Mouse (Mus musculus): ENCODE results near the gene Gm10024. TPM values are rescaled to one million over a fixed set of nuclear protein-coding genes. Genes with fewer than 3 reads are reported as not detected.
"Not testable (repeated sequence)": the region's sequence is repeated elsewhere in the genome, so short reads cannot be mapped to it uniquely, and the experiment has no call there.

Gm10024 gene
- polyA plus RNA-seq, 1 experiment from 2014 or later, result not detected

DNA sequence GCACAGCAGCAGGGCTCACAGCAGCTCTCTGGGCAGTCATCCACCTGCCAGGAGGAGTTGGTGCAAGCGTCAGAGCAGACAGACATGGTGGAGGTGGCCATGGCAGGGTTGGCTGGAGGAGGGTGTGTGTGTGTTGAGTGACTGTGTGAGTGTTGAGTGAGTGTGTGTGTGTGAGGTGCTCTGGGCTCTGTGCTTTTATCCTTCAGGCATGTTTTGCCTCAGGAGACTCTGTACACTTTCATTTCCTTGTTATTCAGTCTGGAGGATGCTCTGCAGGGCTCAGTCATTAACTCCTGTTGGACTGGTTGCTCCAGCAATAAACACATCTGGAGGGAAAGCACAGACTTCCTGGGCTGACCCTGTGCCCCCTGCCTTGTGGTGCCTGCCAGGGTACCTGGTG is 40.0 kb downstream of the Gm10024 start, which contains the start of gene Gm9736:
Gene Gm9736 (minus strand): TSS at position 101 of the 400 bp plus-strand sequence.
- H3K36me3 ChIP-seq (ENCODE audit: control insufficient read depth, insufficient read depth); H3K9me3 ChIP-seq (replicated peaks; ENCODE audit: control insufficient read depth, low read length); H3K9ac ChIP-seq (ENCODE audit: low read length); H3K27ac ChIP-seq (ENCODE audit: low read length); H3K27me3 ChIP-seq (ENCODE audit: control insufficient read depth, insufficient read depth, low read length); H3K4me3 ChIP-seq (ENCODE audit: low read length); H3K4me2 ChIP-seq (ENCODE audit: low read depth, low read length); ATAC-seq (replicated peaks; ENCODE audit: extremely low read depth, insufficient read depth, low FRiP score); H3K4me1 ChIP-seq (ENCODE audit: control insufficient read depth, insufficient read depth, low read length): not testable (repeated sequence)
- 70% methylated on average over 1 of the region's 1 CpGs for WGBS

DNA sequence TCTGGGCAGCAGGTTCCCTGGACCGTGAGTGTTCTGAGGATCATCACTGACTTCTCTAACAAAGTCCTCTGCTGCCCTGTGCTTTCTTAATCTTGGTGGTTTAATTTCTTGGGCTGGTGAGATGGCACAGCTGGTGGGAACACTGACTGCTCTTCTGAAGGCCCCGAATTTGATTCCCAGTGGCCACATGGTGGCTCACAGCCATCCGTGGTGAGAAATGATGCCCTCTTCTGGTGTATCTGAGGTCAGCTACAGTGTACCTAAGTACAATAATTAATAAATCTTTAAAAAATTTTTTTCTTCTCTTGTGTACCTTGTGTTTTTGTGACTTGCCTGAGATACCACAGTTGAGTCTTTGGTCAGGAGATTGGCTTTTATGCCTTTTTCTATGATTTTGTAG is 41.1 kb downstream of the Gm10024 start:
- H3K4me3 ChIP-seq (ENCODE audit: low read length); H3K9me3 ChIP-seq (replicated peaks; ENCODE audit: control insufficient read depth, low read length); H3K27me3 ChIP-seq (ENCODE audit: control insufficient read depth, insufficient read depth, low read length); H3K36me3 ChIP-seq (ENCODE audit: control insufficient read depth, insufficient read depth); H3K4me1 ChIP-seq (ENCODE audit: control insufficient read depth, insufficient read depth, low read length); H3K9ac ChIP-seq (ENCODE audit: low read length); ATAC-seq (replicated peaks; ENCODE audit: extremely low read depth, insufficient read depth, low FRiP score); H3K27ac ChIP-seq (ENCODE audit: low read length); H3K4me2 ChIP-seq (ENCODE audit: low read depth, low read length): not testable (repeated sequence)
- 59% methylated on average over 3 of the region's 3 CpGs for WGBS

DNA sequence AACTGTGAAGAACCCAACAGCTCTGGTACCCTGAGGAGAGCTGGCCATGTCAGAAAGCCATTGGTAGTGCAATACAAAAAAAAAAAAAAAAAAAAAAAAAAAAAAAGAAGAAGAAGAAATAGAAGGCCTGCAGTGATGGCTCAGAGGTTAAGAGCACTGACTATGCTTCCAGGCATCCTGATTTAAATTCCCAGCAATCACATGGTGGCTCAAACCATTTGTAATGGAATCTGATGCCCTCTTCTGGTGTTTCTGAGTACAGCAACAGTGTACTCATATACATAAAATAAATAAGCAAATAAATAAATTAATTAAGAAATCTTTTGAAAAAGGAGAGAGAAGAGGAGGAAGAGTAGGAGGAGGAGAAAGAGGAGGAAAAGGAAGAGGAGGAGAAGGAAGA is 42.2 kb downstream of the Gm10024 start:
- H3K9ac ChIP-seq (ENCODE audit: low read length), result no peak overlapping the region
- H3K4me1 ChIP-seq (ENCODE audit: control insufficient read depth, insufficient read depth, low read length), result no peaks in the 10 kb centered on the region
- H3K27me3 ChIP-seq (ENCODE audit: control insufficient read depth, insufficient read depth, low read length), result no peaks in the 10 kb centered on the region
- no peak for ATAC-seq (replicated peaks; ENCODE audit: extremely low read depth, insufficient read depth, low FRiP score)
- no peak overlapping the region for H3K4me2 ChIP-seq (ENCODE audit: low read depth, low read length)
- H3K27ac ChIP-seq (ENCODE audit: low read length), result no peak overlapping the region
- H3K4me3 ChIP-seq (ENCODE audit: low read length), result no peak overlapping the region
- no peaks in the 10 kb centered on the region for H3K9me3 ChIP-seq (replicated peaks; ENCODE audit: control insufficient read depth, low read length)
- no peaks in the 10 kb centered on the region for H3K36me3 ChIP-seq (ENCODE audit: control insufficient read depth, insufficient read depth)

DNA sequence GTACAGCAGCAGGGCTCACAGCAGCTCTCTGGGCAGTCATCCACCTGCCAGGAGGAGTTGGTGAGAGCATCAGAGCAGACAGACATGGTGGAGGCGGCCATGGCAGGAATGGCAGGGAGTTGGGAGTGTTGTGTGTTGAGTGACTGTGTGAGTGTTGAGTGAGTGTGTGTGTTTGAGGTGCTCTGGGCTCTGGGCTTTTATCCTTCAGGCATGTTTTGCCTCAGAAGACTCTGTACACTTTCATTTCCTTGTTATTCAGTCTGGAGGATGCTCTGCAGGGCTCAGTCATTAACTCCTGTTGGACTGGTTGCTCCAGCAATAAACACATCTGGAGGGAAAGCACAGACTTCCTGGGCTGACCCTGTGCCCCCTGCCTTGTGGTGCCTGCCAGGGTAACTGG is 48.3 kb downstream of the Gm10024 start, which contains the start of gene Gm3233:
Gene Gm3233 (minus strand): TSS at position 101 of the 400 bp plus-strand sequence.
- not testable (repeated sequence) for ATAC-seq (replicated peaks; ENCODE audit: extremely low read depth, insufficient read depth, low FRiP score)

More for the DNA sequence above, 48.3 kb downstream of the Gm10024 start, which contains the start of gene Gm3233:
- H3K4me2 ChIP-seq (ENCODE audit: low read depth, low read length); H3K4me1 ChIP-seq (ENCODE audit: control insufficient read depth, insufficient read depth, low read length); H3K9me3 ChIP-seq (replicated peaks; ENCODE audit: control insufficient read depth, low read length); H3K9ac ChIP-seq (ENCODE audit: low read length); H3K4me3 ChIP-seq (ENCODE audit: low read length); H3K27me3 ChIP-seq (ENCODE audit: control insufficient read depth, insufficient read depth, low read length); H3K27ac ChIP-seq (ENCODE audit: low read length); H3K36me3 ChIP-seq (ENCODE audit: control insufficient read depth, insufficient read depth): not testable (repeated sequence)
- no CpG with 5 or more reads among the region's 1 CpGs for WGBS

Other genes starting within 250 kb of the Gm10024 start
- gene Fam207a, start 195.7 kb upstream of the Gm10024 start, polyA plus RNA-seq (2015; fragmentation: Nextera tagmentation; extraction: Ambion mirVana), result 23.2 and 24.5 TPM in 2 replicates
- 4.7 and 8.7 TPM in 2 replicates for gene Itgb2, start 181.2 kb upstream of the Gm10024 start, polyA plus RNA-seq (2015; fragmentation: Nextera tagmentation; extraction: Ambion mirVana)
- 127 and 132 TPM in 2 replicates for gene Pttg1ip, start 129.7 kb upstream of the Gm10024 start, polyA plus RNA-seq (2015; fragmentation: Nextera tagmentation; extraction: Ambion mirVana)
- gene Sumo3, start 105.4 kb upstream of the Gm10024 start, polyA plus RNA-seq (2015; fragmentation: Nextera tagmentation; extraction: Ambion mirVana), result 157 and 170 TPM in 2 replicates
- 4.6 TPM in 1 of 2 replicates, not detected in the other for gene Gm49325, start 105.3 kb upstream of the Gm10024 start, polyA plus RNA-seq (2015; fragmentation: Nextera tagmentation; extraction: Ambion mirVana)
- gene Ube2g2, start 89.2 kb upstream of the Gm10024 start, polyA plus RNA-seq (2015; fragmentation: Nextera tagmentation; extraction: Ambion mirVana), result 85.4 and 91.0 TPM in 2 replicates
- gene Tspear, start 24.9 kb upstream of the Gm10024 start, polyA plus RNA-seq (2015; fragmentation: Nextera tagmentation; extraction: Ambion mirVana), result 0.10 and 0.28 TPM in 2 replicates
- gene Gm19402, start 20.7 kb upstream of the Gm10024 start, polyA plus RNA-seq (2015; fragmentation: Nextera tagmentation; extraction: Ambion mirVana), result not detected in 2 replicates
- not detected in 2 replicates for gene Gm9508, start 14.2 kb upstream of the Gm10024 start, polyA plus RNA-seq (2015; fragmentation: Nextera tagmentation; extraction: Ambion mirVana)
- gene Gm10272, start 4.8 kb upstream of the Gm10024 start, polyA plus RNA-seq (2015; fragmentation: Nextera tagmentation; extraction: Ambion mirVana), result not detected in 2 replicates
- not detected in 2 replicates for gene Gm10142, start 4.3 kb downstream of the Gm10024 start, polyA plus RNA-seq (2015; fragmentation: Nextera tagmentation; extraction: Ambion mirVana)
- gene Krtap12-1, start 9.1 kb downstream of the Gm10024 start, polyA plus RNA-seq (2015; fragmentation: Nextera tagmentation; extraction: Ambion mirVana), result not detected in 2 replicates
- not detected in 2 replicates for gene Gm10100, start 15.0 kb downstream of the Gm10024 start, polyA plus RNA-seq (2015; fragmentation: Nextera tagmentation; extraction: Ambion mirVana)
- not detected in 2 replicates for gene Gm18596, start 31.2 kb downstream of the Gm10024 start, polyA plus RNA-seq (2015; fragmentation: Nextera tagmentation; extraction: Ambion mirVana)
- not detected in 2 replicates for gene Gm9736, start 39.9 kb downstream of the Gm10024 start, polyA plus RNA-seq (2015; fragmentation: Nextera tagmentation; extraction: Ambion mirVana)
- not detected in 2 replicates for gene Gm3233, start 48.2 kb downstream of the Gm10024 start, polyA plus RNA-seq (2015; fragmentation: Nextera tagmentation; extraction: Ambion mirVana)
- not detected in 2 replicates for gene Gm3238, start 59.9 kb downstream of the Gm10024 start, polyA plus RNA-seq (2015; fragmentation: Nextera tagmentation; extraction: Ambion mirVana)
- gene Gm7138, start 65.5 kb downstream of the Gm10024 start, polyA plus RNA-seq (2015; fragmentation: Nextera tagmentation; extraction: Ambion mirVana), result not detected in 2 replicates
- not detected in 2 replicates for gene Gm3250, start 71.1 kb downstream of the Gm10024 start, polyA plus RNA-seq (2015; fragmentation: Nextera tagmentation; extraction: Ambion mirVana)
- gene Gm7137, start 76.7 kb downstream of the Gm10024 start, polyA plus RNA-seq (2015; fragmentation: Nextera tagmentation; extraction: Ambion mirVana), result not detected in 2 replicates
- not detected in 2 replicates for gene Gm9639, start 83.6 kb downstream of the Gm10024 start, polyA plus RNA-seq (2015; fragmentation: Nextera tagmentation; extraction: Ambion mirVana)
- gene Gm19668, start 87.7 kb downstream of the Gm10024 start, polyA plus RNA-seq (2015; fragmentation: Nextera tagmentation; extraction: Ambion mirVana), result not detected in 2 replicates
- not detected in 2 replicates for gene Gm9507, start 100.4 kb downstream of the Gm10024 start, polyA plus RNA-seq (2015; fragmentation: Nextera tagmentation; extraction: Ambion mirVana)
- gene Gm2696, start 103.2 kb downstream of the Gm10024 start, polyA plus RNA-seq (2015; fragmentation: Nextera tagmentation; extraction: Ambion mirVana), result not detected in 2 replicates
- gene Krtap10-4, start 115.6 kb downstream of the Gm10024 start, polyA plus RNA-seq (2015; fragmentation: Nextera tagmentation; extraction: Ambion mirVana), result not detected in 2 replicates
- not detected in 2 replicates for gene Krtap10-10, start 124.5 kb downstream of the Gm10024 start, polyA plus RNA-seq (2015; fragmentation: Nextera tagmentation; extraction: Ambion mirVana)
- gene Gm36176, start 135.3 kb downstream of the Gm10024 start, polyA plus RNA-seq (2015; fragmentation: Nextera tagmentation; extraction: Ambion mirVana), result not detected in 2 replicates
- not detected in 2 replicates for gene Gm10318, start 141.4 kb downstream of the Gm10024 start, polyA plus RNA-seq (2015; fragmentation: Nextera tagmentation; extraction: Ambion mirVana)
- not detected in 2 replicates for gene Gm3285, start 150.5 kb downstream of the Gm10024 start, polyA plus RNA-seq (2015; fragmentation: Nextera tagmentation; extraction: Ambion mirVana)
- gene Lrrc3, start 191.1 kb downstream of the Gm10024 start, polyA plus RNA-seq (2015; fragmentation: Nextera tagmentation; extraction: Ambion mirVana), result 1.2 and 1.4 TPM in 2 replicates

Data from heart, embryonic 16.5 days (tissue).